Mouse (Mus musculus) CH12.LX (cell line): ENCODE measurements around the gene Fgfr2. TPM values are rescaled to one million over a fixed set of nuclear protein-coding genes. Genes with fewer than 3 reads are reported as not detected.

Experiments used
- DNase-seq: peaks from one replicate; pipeline ENCODE4 v3.0.0-alpha.2; 2013; ENCODE audit errors: extremely low read depth
- H3K27ac ChIP-seq: 2 replicates; pipeline ENCODE4 v1.5.1; 2012; ENCODE audit warnings: low read depth, mild to moderate bottlenecking, control low read depth, moderate library complexity; ENCODE audit not compliant: insufficient read depth
- H3K27me3 ChIP-seq: replicated peaks from 2 replicates; pipeline ENCODE3; 2012; ENCODE audit warnings: inconsistent platforms
- H3K36me3 ChIP-seq, 2 experiments: replicated peaks in 1 of 2; 2 replicates each; pipeline versions ENCODE3 to v1.6.1; 2012; ENCODE audit warnings: inconsistent platforms in 1 of 2, low read length in 1 of 2, mild to moderate bottlenecking in 1 of 2, mixed read lengths in 1 of 2, moderate library complexity in 1 of 2; ENCODE audit not compliant: control insufficient read depth in 1 of 2, insufficient read depth in 1 of 2
- H3K4me1 ChIP-seq, 2 experiments: 2 replicates each; pipeline ENCODE4 v1.6.1; 2012; ENCODE audit warnings: inconsistent platforms in 1 of 2, moderate library complexity in 1 of 2; ENCODE audit not compliant: insufficient read depth in 2 of 2, control insufficient read depth in 1 of 2
- H3K4me2 ChIP-seq: 2 replicates; pipeline ENCODE4 v1.6.1; 2012; ENCODE audit warnings: low read depth, mild to moderate bottlenecking, control low read depth; ENCODE audit not compliant: poor library complexity, insufficient read depth, severe bottlenecking
- H3K4me3 ChIP-seq, 3 experiments: fragments of 150-350 bp in 1 of 3; sonication (generic) in 1 of 3; replicated peaks in 1 of 3; 2 replicates each; pipeline versions ENCODE3 to v1.5.1; 2011 to 2012; ENCODE audit warnings: low read depth in 2 of 3, low read length in 2 of 3, mild to moderate bottlenecking in 2 of 3, moderate library complexity in 2 of 3, control low read depth in 1 of 3, improper control_type of control experiment in 1 of 3, inconsistent platforms in 1 of 3, mixed read lengths in 1 of 3; ENCODE audit not compliant: poor library complexity in 1 of 3
- H3K79me2 ChIP-seq: replicated peaks from 2 replicates; pipeline ENCODE4 v1.6.1; 2012; ENCODE audit warnings: mild to moderate bottlenecking, moderate library complexity; ENCODE audit not compliant: control insufficient read depth, poor library complexity, insufficient read depth, severe bottlenecking; ENCODE audit errors: extremely low read depth
- H3K9ac ChIP-seq: 2 replicates; pipeline ENCODE4 v1.6.1; 2012; ENCODE audit warnings: low read depth, mild to moderate bottlenecking, control low read depth, moderate library complexity; ENCODE audit not compliant: insufficient read depth
- H3K9me3 ChIP-seq: replicated peaks from 2 replicates; pipeline ENCODE3; 2012; ENCODE audit warnings: low read length, inconsistent platforms, mixed read lengths
- BHLHE40 ChIP-seq: IDR thresholded peaks from 2 replicates; pipeline ENCODE4 v1.6.1; 2011; ENCODE audit warnings: mild to moderate bottlenecking, low read depth, low read length, improper control_type of control experiment
- CHD1 ChIP-seq: IDR thresholded peaks from 2 replicates; pipeline ENCODE4 v1.6.1; 2012; ENCODE audit warnings: low read depth, low read length, improper control_type of control experiment, inconsistent platforms
- CTCF ChIP-seq, 2 experiments: IDR thresholded peaks in 1 of 2; conservative IDR thresholded peaks in 1 of 2; 2 replicates each; pipeline ENCODE4 v1.5.1; 2011 to 2012; ENCODE audit warnings: low read depth in 2 of 2, low read length in 2 of 2, improper control_type of control experiment in 1 of 2, inconsistent platforms in 1 of 2, mild to moderate bottlenecking in 1 of 2, moderate library complexity in 1 of 2
- E2F4 ChIP-seq: IDR thresholded peaks from 2 replicates; pipeline ENCODE4 v1.6.1; 2011; ENCODE audit warnings: low read depth, low read length, improper control_type of control experiment; ENCODE audit not compliant: insufficient replicate concordance
- EP300 ChIP-seq: IDR thresholded peaks from 2 replicates; pipeline ENCODE4 v1.6.1; 2011; ENCODE audit warnings: low read length, improper control_type of control experiment
- ETS1 ChIP-seq: conservative IDR thresholded peaks from 2 replicates; pipeline ENCODE4 v1.6.1; 2012; ENCODE audit warnings: low read depth, mild to moderate bottlenecking, inconsistent platforms, low read length, improper control_type of control experiment, moderate library complexity
- HCFC1 ChIP-seq: IDR thresholded peaks from 2 replicates; pipeline ENCODE4 v1.6.1; 2012; ENCODE audit warnings: low read depth, mild to moderate bottlenecking, inconsistent platforms, low read length, improper control_type of control experiment
- IRF4 ChIP-seq: IDR thresholded peaks from 2 replicates; pipeline ENCODE4 v1.6.1; 2014; ENCODE audit warnings: low read depth, mild to moderate bottlenecking, inconsistent platforms, low read length, improper control_type of control experiment
- JUND ChIP-seq: conservative IDR thresholded peaks from 2 replicates; pipeline ENCODE4 v1.6.1; 2011; ENCODE audit warnings: low read depth, low read length, improper control_type of control experiment
- MEF2A ChIP-seq: IDR thresholded peaks from 2 replicates; pipeline ENCODE4 v1.6.1; 2014; ENCODE audit warnings: low read depth, mild to moderate bottlenecking, inconsistent platforms, low read length, improper control_type of control experiment, borderline replicate concordance
- MXI1 ChIP-seq: IDR thresholded peaks from 2 replicates; pipeline ENCODE4 v1.6.1; 2011; ENCODE audit warnings: mild to moderate bottlenecking, low read depth, low read length, improper control_type of control experiment
- NELFE ChIP-seq: IDR thresholded peaks from 2 replicates; pipeline ENCODE4 v1.6.1; 2011; ENCODE audit warnings: low read depth, low read length, improper control_type of control experiment
- NRF1 ChIP-seq: IDR thresholded peaks from 2 replicates; pipeline ENCODE4 v1.6.1; 2014; ENCODE audit warnings: low read depth, mild to moderate bottlenecking, inconsistent platforms, low read length, improper control_type of control experiment, moderate library complexity
- POLR2A ChIP-seq: IDR thresholded peaks from 2 replicates; pipeline ENCODE4 v1.6.1; 2011; ENCODE audit warnings: low read depth, mild to moderate bottlenecking, improper control_type of control experiment, low read length
- POLR2AphosphoS2 ChIP-seq: IDR thresholded peaks from 2 replicates; pipeline ENCODE4 v1.6.1; 2011; ENCODE audit warnings: low read depth, low read length, improper control_type of control experiment
- RAD21 ChIP-seq: IDR thresholded peaks from 2 replicates; pipeline ENCODE4 v1.6.1; 2011; ENCODE audit warnings: low read depth, mild to moderate bottlenecking, low read length, improper control_type of control experiment, moderate library complexity
- RCOR1 ChIP-seq: conservative IDR thresholded peaks from 2 replicates; pipeline ENCODE4 v1.6.1; 2012; ENCODE audit warnings: low read depth, mild to moderate bottlenecking, inconsistent platforms, low read length, improper control_type of control experiment
- SMC3 ChIP-seq: IDR thresholded peaks from 2 replicates; pipeline ENCODE4 v1.6.1; 2011; ENCODE audit warnings: low read depth, low read length, improper control_type of control experiment
- TCF12 ChIP-seq: IDR thresholded peaks from 2 replicates; pipeline ENCODE4 v1.6.1; 2014; ENCODE audit warnings: low read depth, mild to moderate bottlenecking, inconsistent platforms, low read length, improper control_type of control experiment
- UBTF ChIP-seq: IDR thresholded peaks from 2 replicates; pipeline ENCODE4 v1.6.1; 2012; ENCODE audit warnings: low read depth, mild to moderate bottlenecking, inconsistent platforms, low read length, improper control_type of control experiment, moderate library complexity
- USF2 ChIP-seq: conservative IDR thresholded peaks from 2 replicates; pipeline ENCODE4 v1.6.1; 2011; ENCODE audit warnings: low read depth, low read length, improper control_type of control experiment
- ZC3H11A ChIP-seq: IDR thresholded peaks from 2 replicates; pipeline ENCODE4 v1.6.1; 2012; ENCODE audit warnings: low read depth, mild to moderate bottlenecking, inconsistent platforms, low read length, improper control_type of control experiment
- ZKSCAN1 ChIP-seq: IDR thresholded peaks from 2 replicates; pipeline ENCODE4 v1.6.1; 2012; ENCODE audit warnings: low read depth, inconsistent platforms, low read length, improper control_type of control experiment, borderline replicate concordance
- ZMIZ1 ChIP-seq: IDR thresholded peaks from 2 replicates; pipeline ENCODE4 v1.6.1; 2012; ENCODE audit warnings: low read depth, mild to moderate bottlenecking, inconsistent platforms, low read length, improper control_type of control experiment
- dilution Hi-C: fragments of 300-500 bp; cut with MboI; formaldehyde crosslinking; loops from 2 replicates; pipeline ENCODE4 v1.14.3; 2020; ENCODE audit warnings: low sequenced_read_pairs; ENCODE audit not compliant: extremely low pct_unique_long_range_greater_than_20kb, extremely low pct_ligation_motif_present
- in situ Hi-C: fragments of 300-500 bp; cut with MboI; formaldehyde crosslinking; loops from 3 replicates; pipeline ENCODE4 v1.14.3; 2019; ENCODE audit warnings: low sequenced_read_pairs, low pct_ligation_motif_present, low pct_unique_long_range_greater_than_20kb, mixed read lengths
- polyA plus RNA-seq: library from polyadenylated mRNA; unstranded; fragments of >175 nt; gene quantifications from 2 replicates; pipeline ENCODE4 v1.2.1, GENCODE M21; 2012; ENCODE audit warnings: low read depth; ENCODE audit not compliant: insufficient read length
- total RNA-seq, 2 experiments: library from RNA; depleted of rRNA; stranded (reverse); fragments of 300-350 nt in 1 of 2; fragments of >200 nt in 1 of 2; gene quantifications; 2 replicates each; pipeline ENCODE4 v1.2.3; 2012 to 2014

Fgfr2 gene
- total RNA-seq (2012; rRNA removed) (not detected in 2 replicates), total RNA-seq (2014; rRNA removed) (not detected in 2 replicates), polyA plus RNA-seq (not detected in 2 replicates)

- TF ChIP-seq ZKSCAN1 (no peak), MEF2A (no peak), EP300 (no peak), NELFE (no peak), UBTF (no peak)
- Histone ChIP-seq H3K4me1 (no peaks in the 10 kb centered on the region), H3K4me3 (no peak within 1 kb of the TSS), H3K36me3 (no peaks in the 10 kb centered on the region), H3K9me3 (peaks cover 37% of the 10 kb centered on the region), H3K79me2 (no peaks in the 10 kb centered on the region), H3K9ac (no peak within 1 kb of the TSS), H3K4me2 (no peak within 1 kb of the TSS), H3K27ac (no peak within 1 kb of the TSS), H3K27me3 (peaks cover 39% of the 10 kb centered on the region)
- dilution Hi-C loops (no loop called here), in situ Hi-C loops (no loop called here)
- no peak for DNase-seq
These were observed at the start of gene Fgfr2 for GRCm38 (mm10) chr7:133123244-133123998. Fgfr2 (minus strand) TSS chr7:133123350.

- DNase-seq, result no peak
- H3K4me3 ChIP-seq, result no peak overlapping the region
- dilution Hi-C loops, result no loop called here
- no peaks in the 10 kb centered on the region for H3K9me3 ChIP-seq
- H3K4me2 ChIP-seq, result no peak overlapping the region
- no peaks in the 10 kb centered on the region for H3K36me3 ChIP-seq
- H3K9ac ChIP-seq, result no peak overlapping the region
- no peak for TF ChIP-seq E2F4
- TF ChIP-seq USF2, result no peak
- TF ChIP-seq ZMIZ1, result no peak
- no peak for TF ChIP-seq TCF12
- no peak for TF ChIP-seq ETS1
- no peaks in the 10 kb centered on the region for H3K79me2 ChIP-seq
- in situ Hi-C loops, result no loop called here
- no peaks in the 10 kb centered on the region for H3K4me1 ChIP-seq
- no peak overlapping the region for H3K27ac ChIP-seq
- peaks cover 83% of the 10 kb centered on the region for H3K27me3 ChIP-seq
These were observed 48.4 kb upstream of the Fgfr2 start for GRCm38 (mm10) chr7:133171403-133172032.

GRCm38 (mm10) chr7:133168928-133169327, 45.8 kb upstream of the Fgfr2 start:
- Histone ChIP-seq H3K79me2 (no peaks in the 10 kb centered on the region), H3K4me1 (no peaks in the 10 kb centered on the region), H3K27ac (no peak overlapping the region), H3K36me3 (no peaks in the 10 kb centered on the region), H3K27me3 (peaks cover 85% of the 10 kb centered on the region), H3K9me3 (no peaks in the 10 kb centered on the region), H3K9ac (no peak overlapping the region), H3K4me2 (no peak overlapping the region), H3K4me3 (no peak overlapping the region)
- in situ Hi-C loops, result no loop called here
- TF ChIP-seq RAD21 (no peak), JUND (no peak), MEF2A (no peak), BHLHE40 (no peak), POLR2A (no peak), HCFC1 (no peak), NRF1 (no peak), EP300 (no peak), USF2 (no peak), POLR2AphosphoS2 (no peak), TCF12 (no peak), RCOR1 (no peak), CTCF (conservative IDR thresholded peaks at IDR 0.05 in 1 of 2, IDR thresholded peaks at IDR 0.05 in 1 of 2; ENCODE audit: low read depth in 2 of 2, low read length in 2 of 2) (no peak), CHD1 (no peak), IRF4 (no peak), SMC3 (no peak), MXI1 (no peak), ZC3H11A (no peak)
- no peak for DNase-seq
- dilution Hi-C loops, result no loop called here
